21 mouse cellular contexts compared by ENCODE assay signal in the genomic region with DNA sequence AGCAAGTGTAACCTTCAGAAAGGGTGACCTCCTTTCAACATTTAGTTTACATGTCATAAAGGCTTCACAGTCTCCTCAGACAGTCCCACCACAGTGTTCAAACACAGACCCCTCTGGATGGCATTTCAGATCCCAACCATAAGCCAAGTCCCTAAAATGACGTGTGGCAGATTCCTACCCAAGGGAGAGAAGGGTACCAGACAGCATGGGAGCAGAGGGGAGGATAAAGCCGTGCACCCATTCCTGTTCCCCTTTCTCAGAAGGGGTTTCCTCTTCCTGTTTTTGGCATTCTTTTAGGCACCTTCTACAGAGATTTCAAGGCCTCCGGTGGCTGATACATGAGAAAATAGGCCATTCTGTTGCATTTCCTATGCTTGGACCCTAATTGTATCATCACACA. TPM values are rescaled to one million over a fixed set of nuclear protein-coding genes. Genes with fewer than 3 reads are reported as not detected.
A peak's percentile ranks its signal among the peaks of the same experiment; 100 is the strongest.
DNase-seq lines count a peak whose midpoint lies in the region; ATAC-seq lines count a peak whose summit lies in the region.
"Had no signal": no experiment of that assay in that cellular context is flagged by ENCODE, and none has a peak within 500 bp of the region (broad histone marks: within the 10 kb centered on the region; RNA-seq: fewer than 3 reads in every experiment).

No protein-coding gene starts in this region.

- peak; percentile 86 for DNase-seq in heart, adult 11 months
- no peak for DNase-seq in heart, postnatal 25 days (ENCODE audit: low spot score)
- no peak for DNase-seq in spleen, adult 12 weeks (ENCODE audit: low spot score)
- no peak for DNase-seq in thymus, postnatal 0 days (ENCODE audit: low spot score)
- DNase-seq: adrenal gland, adult 8-10 months; adrenal gland, postnatal 14 days; adrenal gland, postnatal 36 days; B cell, adult 2 months; cerebellum, adult 11-12 months; cerebellum, adult 2 months; cerebellum, adult 9-10 months; cerebellum, postnatal 10 days; cerebellum, postnatal 25 days; forebrain, postnatal 0 days had no signal

- intact Hi-C loops in heart, postnatal 25 days (cut with DNase I) = no loop called here

- ATAC-seq in granulocyte monocyte progenitor cell, adult 5-6 weeks (replicated peaks; ENCODE audit: poor library complexity, severe bottlenecking) = peak; percentile 39; the same call in 1 of the 2 replicates
- ATAC-seq in monocyte, adult 5-6 weeks (replicated peaks; ENCODE audit: insufficient number of reproducible peaks, low FRiP score, low TSS enrichment, poor library complexity, severe bottlenecking) = 0 out of 2 replicates have a peak, but pooled peaks have one; percentile 53
- ATAC-seq: activated CD4-positive, CD25-positive, alpha-beta regulatory T cell, adult 4 months; CD4-positive, CD25-positive, alpha-beta regulatory T cell, adult 4 months; forebrain, embryonic 13.5 days; forebrain, embryonic 15.5 days; forebrain, postnatal 0 days; Patski had no signal

RNA-seq across cellular contexts. Expression of a gene that starts 6.6 kb away (rescaled TPM):
- total RNA-seq in heart, postnatal 25 days (2021) = 10 to 100 TPM; 13.9 to 14.6 TPM
- 19.6 and 30.8 TPM in 2 replicates for total RNA-seq in granulocyte monocyte progenitor cell, adult 5-6 weeks (2014; fragmentation: Nextera tagmentation)
- total RNA-seq in granulocyte monocyte progenitor cell, adult 5-6 weeks (2017) = 24.7 and 26.2 TPM in 2 replicates
- total RNA-seq in monocyte, adult 5-6 weeks (2017) = 44.5 to 74.8 TPM (median 45.5 TPM) in 3 replicates
- 57.4 and 62.7 TPM in 2 replicates for polyA plus RNA-seq in thymus, postnatal 0 days (2015; fragmentation: Nextera tagmentation; extraction: Ambion mirVana)

RNA-seq across cellular contexts. Expression of a gene that starts 13.1 kb away (rescaled TPM):
- total RNA-seq in heart, postnatal 25 days (2021) = 1 to 10 TPM; 1.8 to 2.5 TPM
- 271 and 351 TPM in 2 replicates for total RNA-seq in granulocyte monocyte progenitor cell, adult 5-6 weeks (2014; fragmentation: Nextera tagmentation)
- 247 and 266 TPM in 2 replicates for total RNA-seq in granulocyte monocyte progenitor cell, adult 5-6 weeks (2017)
- 55.0 to 244 TPM (median 181 TPM) in 3 replicates for total RNA-seq in monocyte, adult 5-6 weeks (2017)
- 376 and 390 TPM in 2 replicates for polyA plus RNA-seq in thymus, postnatal 0 days (2015; fragmentation: Nextera tagmentation; extraction: Ambion mirVana)

Comparison
In these comparisons a context has a peak if more than half of its experiments do, and no peak if none do; other contexts are left out.
1. RNA of a gene that starts 13.1 kb away (total RNA-seq): 247 to 351 TPM in granulocyte monocyte progenitor cell, adult 5-6 weeks and 55.0 to 244 TPM in monocyte, adult 5-6 weeks; 1.8 to 2.5 TPM in heart, postnatal 25 days; every median in the first group is over 10 times any median in the second.